Mouse (Mus musculus) limb, embryonic 14.5 days (tissue): ENCODE results near the gene Eif3m. TPM values are rescaled to one million over a fixed set of nuclear protein-coding genes. Genes with fewer than 3 reads are reported as not detected.

ENCODE experiments used
- ATAC-seq: fragments of 200-750 bp; cut with Nextera tagmentation; 2 replicates; pipeline ENCODE4 v1.8.0; 2017; ENCODE audit warnings: low read depth, moderate number of reproducible peaks, moderate TSS enrichment; ENCODE audit not compliant: low FRiP score
- DNase-seq: peaks from one replicate; pipeline ENCODE4 v3.0.0-alpha.2; 2015; ENCODE audit warnings: low spot score
- H3K27ac ChIP-seq: fragments of 300-500 bp; sonication (generic); replicated peaks from 2 replicates; pipeline ENCODE4 v1.5.1; 2014; ENCODE audit warnings: low read depth, mild to moderate bottlenecking, low read length, moderate library complexity, mixed read lengths
- H3K27me3 ChIP-seq: fragments of 300-500 bp; sonication (generic); 2 replicates; pipeline ENCODE4 v1.6.1; 2014; ENCODE audit warnings: low read length, mixed read lengths; ENCODE audit not compliant: control insufficient read depth, insufficient read depth
- H3K36me3 ChIP-seq: fragments of 300-500 bp; sonication (generic); 2 replicates; pipeline ENCODE4 v1.6.1; 2014; ENCODE audit warnings: mild to moderate bottlenecking, low read length, moderate library complexity, mixed read lengths; ENCODE audit not compliant: control insufficient read depth, insufficient read depth
- H3K4me1 ChIP-seq: fragments of 300-500 bp; sonication (generic); 2 replicates; pipeline ENCODE4 v1.6.1; 2014; ENCODE audit warnings: antibody characterized with exemption, low read length, mixed read lengths; ENCODE audit not compliant: control insufficient read depth, insufficient read depth
- H3K4me2 ChIP-seq: fragments of 300-500 bp; sonication (generic); replicated peaks from 2 replicates; pipeline ENCODE4 v1.6.1; 2014; ENCODE audit warnings: low read depth, mild to moderate bottlenecking, low read length, moderate library complexity; ENCODE audit not compliant: severe bottlenecking
- H3K4me3 ChIP-seq: fragments of 300-500 bp; sonication (generic); replicated peaks from 2 replicates; pipeline ENCODE4 v1.5.1; 2014; ENCODE audit warnings: low read length
- H3K9ac ChIP-seq: fragments of 300-500 bp; sonication (generic); 2 replicates; pipeline ENCODE4 v1.6.1; 2014; ENCODE audit warnings: mild to moderate bottlenecking, low read depth, low read length, moderate library complexity; ENCODE audit not compliant: severe bottlenecking
- H3K9me3 ChIP-seq: fragments of 300-500 bp; sonication (generic); 2 replicates; pipeline ENCODE4 v1.6.1; 2016; ENCODE audit warnings: low read length; ENCODE audit not compliant: control insufficient read depth
- POLR2A ChIP-seq: fragments of 200-500 bp; IDR thresholded peaks from 2 replicates; pipeline ENCODE4 v1.8.0; 2012; ENCODE audit warnings: inconsistent platforms, mild to moderate bottlenecking, moderate library complexity, borderline replicate concordance; ENCODE audit not compliant: insufficient read depth, insufficient read length; ENCODE audit errors: extremely low read depth
- WGBS: fragments of 180-500 bp; shearing (Covaris S2); extraction: QIAGEN DNeasy Blood & Tissue Kit; methylation state at CpG from one replicate; pipeline ENCODE4 v1.1.7; 2014; 5-methylcytosine and 5-hydroxymethylcytosine counted together
- polyA plus RNA-seq, 2 experiments: library from polyadenylated mRNA; depleted of rRNA in 1 of 2; stranded (reverse) in 1 of 2; unstranded in 1 of 2; fragments of >200 nt; fragmentation: Nextera tagmentation in 1 of 2; extraction: Ambion mirVana in 1 of 2; gene quantifications; 2 replicates each; pipeline versions ENCODE4 v1.2.1 to v1.2.3; 2012 to 2014

Gene Eif3m
- polyA plus RNA-seq, 2 experiments = 145 to 292 TPM

DNA sequence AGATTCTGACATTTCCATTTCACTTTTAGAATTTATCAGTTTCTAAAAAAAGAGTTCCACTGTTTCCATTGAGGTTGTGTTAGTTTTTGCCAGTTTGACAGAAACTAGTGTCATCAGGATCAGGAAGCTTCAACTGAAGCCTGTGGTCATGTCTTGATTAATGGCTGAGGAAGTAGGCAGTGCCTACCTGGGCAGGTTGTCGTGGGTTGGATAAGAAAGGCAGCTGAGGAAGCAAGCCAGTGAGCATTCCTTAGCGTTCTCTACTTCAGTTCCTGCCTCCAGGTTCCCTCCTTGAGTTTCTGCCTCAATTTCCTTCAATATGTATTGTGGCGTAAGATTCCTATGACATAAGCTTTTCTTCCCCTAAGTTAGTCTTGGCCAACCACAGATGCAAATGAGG lies 31.1 kb downstream of the Eif3m start:
- no peak for TF ChIP-seq POLR2A
- Histone ChIP-seq H3K27me3 (no peaks in the 10 kb centered on the region), H3K4me3 (no peak overlapping the region), H3K4me1 (no peaks in the 10 kb centered on the region), H3K4me2 (no peak overlapping the region), H3K36me3 (no peaks in the 10 kb centered on the region), H3K27ac (no peak overlapping the region), H3K9me3 (no peaks in the 10 kb centered on the region), H3K9ac (no peak overlapping the region)
- DNase-seq = no peak
- no peak for ATAC-seq
- 52% methylated on average over 3 of the region's 3 CpGs for WGBS

GRCm38 (mm10) chr2:104981712-104982111 lies 35.2 kb downstream of the Eif3m start:
- Histone ChIP-seq H3K27me3 (no peaks in the 10 kb centered on the region), H3K4me3 (no peak overlapping the region), H3K4me1 (no peaks in the 10 kb centered on the region), H3K4me2 (no peak overlapping the region), H3K27ac (no peak overlapping the region), H3K36me3 (no peaks in the 10 kb centered on the region), H3K9me3 (no peaks in the 10 kb centered on the region), H3K9ac (no peak overlapping the region)
- 26% methylated on average over 2 of the region's 2 CpGs for WGBS
- DNase-seq (no peak), ATAC-seq (no peak)
- no peak for TF ChIP-seq POLR2A

- no peak for DNase-seq
- ATAC-seq = no peak
- Histone ChIP-seq H3K36me3 (no peaks in the 10 kb centered on the region), H3K27me3 (no peaks in the 10 kb centered on the region), H3K9ac (no peak overlapping the region), H3K4me2 (no peak overlapping the region), H3K4me1 (no peaks in the 10 kb centered on the region), H3K27ac (no peak overlapping the region), H3K4me3 (no peak overlapping the region), H3K9me3 (no peaks in the 10 kb centered on the region)
- WGBS = 4% methylated on average over 1 of the region's 1 CpGs
- no peak for TF ChIP-seq POLR2A
These were observed 52.4 kb downstream of the Eif3m start for GRCm38 (mm10) chr2:104964492-104964891.

Other genes starting within 250 kb of the Eif3m start
- 19.0 and 19.1 TPM in 2 replicates for gene Qser1, start 200.3 kb downstream of the Eif3m start, polyA plus RNA-seq (2012; rRNA removed)
- gene Qser1, start 200.3 kb downstream of the Eif3m start, polyA plus RNA-seq (2014; fragmentation: Nextera tagmentation; extraction: Ambion mirVana) = 16.8 and 19.4 TPM in 2 replicates
- gene Prrg4, start 167.2 kb downstream of the Eif3m start, polyA plus RNA-seq (2012; rRNA removed) = 1.3 and 1.4 TPM in 2 replicates
- gene Prrg4, start 167.2 kb downstream of the Eif3m start, polyA plus RNA-seq (2014; fragmentation: Nextera tagmentation; extraction: Ambion mirVana) = 3.8 and 4.3 TPM in 2 replicates
- 2.9 and 7.1 TPM in 2 replicates for gene Ccdc73, start 149.3 kb downstream of the Eif3m start, polyA plus RNA-seq (2012; rRNA removed)
- gene Ccdc73, start 149.3 kb downstream of the Eif3m start, polyA plus RNA-seq (2014; fragmentation: Nextera tagmentation; extraction: Ambion mirVana) = 4.5 and 7.0 TPM in 2 replicates
- gene Gm11060, start 74.9 kb upstream of the Eif3m start, polyA plus RNA-seq (2012; rRNA removed) = not detected in 2 replicates
- not detected in 2 replicates for gene Gm11060, start 74.9 kb upstream of the Eif3m start, polyA plus RNA-seq (2014; fragmentation: Nextera tagmentation; extraction: Ambion mirVana)
- 0.47 and 1.3 TPM in 2 replicates for gene Wt1, start 109.4 kb upstream of the Eif3m start, polyA plus RNA-seq (2012; rRNA removed)
- 0.22 and 0.54 TPM in 2 replicates for gene Wt1, start 109.4 kb upstream of the Eif3m start, polyA plus RNA-seq (2014; fragmentation: Nextera tagmentation; extraction: Ambion mirVana)
- 0.51 and 0.63 TPM in 2 replicates for gene Them7, start 207.2 kb upstream of the Eif3m start, polyA plus RNA-seq (2012; rRNA removed)
- gene Them7, start 207.2 kb upstream of the Eif3m start, polyA plus RNA-seq (2014; fragmentation: Nextera tagmentation; extraction: Ambion mirVana) = 0.94 and 1.1 TPM in 2 replicates